Mouse (Mus musculus): ENCODE measurements at regions not wholly inside any gene's neighbourhood (a gene's known extent, or its start where the extent isn't known, plus 50 kb on each side); places are given as distances from the start of the nearest gene placed in this dataset.

GRCm38 (mm10) chr6:126440254-126440653, 95.0 kb downstream of the Kcna5 start:
- TF ChIP-seq CTCF (IDR thresholded peaks at IDR 0.05; ENCODE audit: low read depth) (no peak), EP300 (optimal IDR thresholded peaks at IDR 0.05) (no peak)
- no peak for ATAC-seq (ENCODE audit: low FRiP score, low TSS enrichment)
- Histone ChIP-seq H3K36me3 (ENCODE audit: control insufficient read depth, insufficient read depth, low read length) (no peaks in the 10 kb centered on the region), H3K27ac (replicated peaks) (no peak overlapping the region), H3K4me1 (replicated peaks; ENCODE audit: control insufficient read depth, insufficient read depth) (no peaks in the 10 kb centered on the region), H3K4me2 (replicated peaks; ENCODE audit: low read depth) (no peak overlapping the region), H3K27me3 (ENCODE audit: control insufficient read depth, insufficient read depth, low read length) (no peaks in the 10 kb centered on the region), H3K9ac (ENCODE audit: low read length) (no peak overlapping the region), H3K4me3 (ENCODE audit: low read depth, low read length) (no peak overlapping the region), H3K9me3 (ENCODE audit: control insufficient read depth, low read length) (no peaks in the 10 kb centered on the region)
- no peak for DNase-seq (ENCODE audit: low spot score)
- WGBS = 48% methylated on average over 1 of the region's 1 CpGs

- no peak for ATAC-seq (ENCODE audit: low FRiP score, low TSS enrichment)
- DNase-seq (ENCODE audit: low spot score) = no peak
- H3K4me1 ChIP-seq (replicated peaks; ENCODE audit: control insufficient read depth, insufficient read depth) = no peaks in the 10 kb centered on the region
- no peak overlapping the region for H3K4me2 ChIP-seq (replicated peaks; ENCODE audit: low read depth)
- H3K27me3 ChIP-seq (ENCODE audit: control insufficient read depth, insufficient read depth, low read length) = no peaks in the 10 kb centered on the region
- H3K36me3 ChIP-seq (ENCODE audit: control insufficient read depth, insufficient read depth, low read length) = no peaks in the 10 kb centered on the region
- no peak overlapping the region for H3K9ac ChIP-seq (ENCODE audit: low read length)
- no peak overlapping the region for H3K27ac ChIP-seq (replicated peaks)
- H3K4me3 ChIP-seq (ENCODE audit: low read depth, low read length) = no peak overlapping the region
- H3K9me3 ChIP-seq (ENCODE audit: control insufficient read depth, low read length) = no peaks in the 10 kb centered on the region
- 67% methylated on average over 1 of the region's 1 CpGs for WGBS
- no peak for TF ChIP-seq CTCF (IDR thresholded peaks at IDR 0.05; ENCODE audit: low read depth)
- TF ChIP-seq EP300 (optimal IDR thresholded peaks at IDR 0.05) = no peak
These were observed 97.1 kb downstream of the Kcna5 start for GRCm38 (mm10) chr6:126437976-126438736.

GRCm38 (mm10) chr6:126427208-126427607, 108.0 kb downstream of the Kcna5 start:
- Histone ChIP-seq H3K27me3 (ENCODE audit: control insufficient read depth, insufficient read depth, low read length) (no peaks in the 10 kb centered on the region), H3K4me1 (replicated peaks; ENCODE audit: control insufficient read depth, insufficient read depth) (no peaks in the 10 kb centered on the region), H3K27ac (replicated peaks) (no peak overlapping the region), H3K36me3 (ENCODE audit: control insufficient read depth, insufficient read depth, low read length) (no peaks in the 10 kb centered on the region), H3K9me3 (ENCODE audit: control insufficient read depth, low read length) (no peaks in the 10 kb centered on the region), H3K9ac (ENCODE audit: low read length) (no peak overlapping the region), H3K4me2 (replicated peaks; ENCODE audit: low read depth) (no peak overlapping the region), H3K4me3 (ENCODE audit: low read depth, low read length) (no peak overlapping the region)
- no peak for DNase-seq (ENCODE audit: low spot score)
- TF ChIP-seq CTCF (IDR thresholded peaks at IDR 0.05; ENCODE audit: low read depth) = no peak
- TF ChIP-seq EP300 (optimal IDR thresholded peaks at IDR 0.05) = no peak
- no peak for ATAC-seq (ENCODE audit: low FRiP score, low TSS enrichment)

GRCm38 (mm10) chr6:126405736-126406135, 129.5 kb downstream of the Kcna5 start:
- 27% methylated on average over 3 of the region's 3 CpGs for WGBS
- H3K4me1 ChIP-seq (replicated peaks; ENCODE audit: control insufficient read depth, insufficient read depth) = no peaks in the 10 kb centered on the region
- H3K4me2 ChIP-seq (replicated peaks; ENCODE audit: low read depth) = no peak overlapping the region
- TF ChIP-seq CTCF (IDR thresholded peaks at IDR 0.05; ENCODE audit: low read depth) = peak; percentile 79
- TF ChIP-seq EP300 (optimal IDR thresholded peaks at IDR 0.05) = no peak
- no peaks in the 10 kb centered on the region for H3K9me3 ChIP-seq (ENCODE audit: control insufficient read depth, low read length)
- H3K27ac ChIP-seq (replicated peaks) = no peak overlapping the region
- no peaks in the 10 kb centered on the region for H3K27me3 ChIP-seq (ENCODE audit: control insufficient read depth, insufficient read depth, low read length)
- H3K4me3 ChIP-seq (ENCODE audit: low read depth, low read length) = no peak overlapping the region
- no peak overlapping the region for H3K9ac ChIP-seq (ENCODE audit: low read length)
- no peaks in the 10 kb centered on the region for H3K36me3 ChIP-seq (ENCODE audit: control insufficient read depth, insufficient read depth, low read length)
- ATAC-seq (ENCODE audit: low FRiP score, low TSS enrichment) (no peak), DNase-seq (ENCODE audit: low spot score) (peak; percentile 24)

GRCm38 (mm10) chr6:126404331-126405070, 130.7 kb downstream of the Kcna5 start:
- ATAC-seq (ENCODE audit: low FRiP score, low TSS enrichment) = no peak

GRCm38 (mm10) chr6:126399595-126399994, 135.6 kb downstream of the Kcna5 start:
- H3K36me3 ChIP-seq (ENCODE audit: control insufficient read depth, insufficient read depth, low read length) = no peaks in the 10 kb centered on the region
- H3K4me1 ChIP-seq (replicated peaks; ENCODE audit: control insufficient read depth, insufficient read depth) = no peaks in the 10 kb centered on the region
- H3K27me3 ChIP-seq (ENCODE audit: control insufficient read depth, insufficient read depth, low read length) = no peaks in the 10 kb centered on the region
- no peak overlapping the region for H3K4me2 ChIP-seq (replicated peaks; ENCODE audit: low read depth)
- H3K9me3 ChIP-seq (ENCODE audit: control insufficient read depth, low read length) = no peaks in the 10 kb centered on the region
- no peak for DNase-seq (ENCODE audit: low spot score)
- H3K4me3 ChIP-seq (ENCODE audit: low read depth, low read length) = no peak overlapping the region
- no peak overlapping the region for H3K9ac ChIP-seq (ENCODE audit: low read length)
- ATAC-seq (ENCODE audit: low FRiP score, low TSS enrichment) = no peak
- TF ChIP-seq CTCF (IDR thresholded peaks at IDR 0.05; ENCODE audit: low read depth) = no peak
- no peak for TF ChIP-seq EP300 (optimal IDR thresholded peaks at IDR 0.05)
- no peak overlapping the region for H3K27ac ChIP-seq (replicated peaks)
- WGBS = 84% methylated on average over 3 of the region's 3 CpGs

More at GRCm38 (mm10) chr6:126404331-126405070, 130.7 kb downstream of the Kcna5 start:
- no peak for TF ChIP-seq CTCF (IDR thresholded peaks at IDR 0.05; ENCODE audit: low read depth)
- no peak for TF ChIP-seq EP300 (optimal IDR thresholded peaks at IDR 0.05)
- Histone ChIP-seq H3K4me3 (ENCODE audit: low read depth, low read length) (no peak overlapping the region), H3K27ac (replicated peaks) (no peak overlapping the region), H3K9me3 (ENCODE audit: control insufficient read depth, low read length) (no peaks in the 10 kb centered on the region), H3K27me3 (ENCODE audit: control insufficient read depth, insufficient read depth, low read length) (no peaks in the 10 kb centered on the region), H3K9ac (ENCODE audit: low read length) (no peak overlapping the region), H3K36me3 (ENCODE audit: control insufficient read depth, insufficient read depth, low read length) (no peaks in the 10 kb centered on the region), H3K4me1 (replicated peaks; ENCODE audit: control insufficient read depth, insufficient read depth) (no peaks in the 10 kb centered on the region), H3K4me2 (replicated peaks; ENCODE audit: low read depth) (no peak overlapping the region)
- no peak for DNase-seq (ENCODE audit: low spot score)
- 58% methylated on average over 12 of the region's 12 CpGs for WGBS
